Mouse (Mus musculus) ES-E14 (cell line): ENCODE results near the gene Araf.

ENCODE experiments used
- CHD2 ChIP-seq: IDR thresholded peaks from 2 replicates; pipeline ENCODE4 v1.6.1; 2014; ENCODE audit warnings: mild to moderate bottlenecking, low read depth, low read length, inconsistent platforms
- HCFC1 ChIP-seq: IDR thresholded peaks from 2 replicates; pipeline ENCODE4 v1.6.1; 2012; ENCODE audit warnings: low read length, inconsistent platforms, borderline replicate concordance; ENCODE audit not compliant: insufficient read depth
- MAFK ChIP-seq: IDR thresholded peaks from 2 replicates; pipeline ENCODE4 v1.6.1; 2014; ENCODE audit warnings: mild to moderate bottlenecking, low read depth, low read length, inconsistent platforms; ENCODE audit not compliant: insufficient read depth
- ZC3H11A ChIP-seq: IDR thresholded peaks from 2 replicates; pipeline ENCODE4 v1.6.1; 2012; ENCODE audit warnings: low read depth, mild to moderate bottlenecking, inconsistent platforms, low read length, borderline replicate concordance
- ZNF384 ChIP-seq: IDR thresholded peaks from 2 replicates; pipeline ENCODE4 v1.6.1; 2012; ENCODE audit warnings: low read depth, low read length, inconsistent platforms

DNA sequence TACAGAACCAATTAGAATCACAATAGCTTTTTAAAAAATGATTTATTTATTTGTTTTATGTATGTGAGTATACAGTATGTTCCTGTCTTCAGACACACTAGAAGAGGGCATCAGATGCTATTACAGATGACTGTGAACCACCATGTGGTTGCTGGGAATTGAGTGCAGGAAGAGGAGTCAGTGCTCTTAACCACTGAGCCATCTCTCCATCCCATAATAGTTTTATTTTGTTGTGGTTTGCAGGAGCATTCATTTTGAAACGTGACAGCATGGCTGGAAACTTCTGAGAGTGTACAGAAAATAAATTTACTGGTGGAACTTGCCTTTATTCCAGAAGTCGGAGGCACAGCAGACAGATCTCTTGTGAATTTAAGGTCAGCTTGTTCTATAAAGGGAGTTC, 3.8 kb downstream of the Araf start:
- TF ChIP-seq HCFC1 (no peak), ZNF384 (no peak), MAFK (no peak), CHD2 (no peak), ZC3H11A (no peak)
